Mouse (Mus musculus): Measurements from ENCODE around the gene Mrtfb.

The Mrtfb gene

GRCm38 (mm10) chr16:13400375-13400774, 144.1 kb downstream of the Mrtfb start:
- no peak for DNase-seq (ENCODE audit: low read depth, low spot score)

- DNase-seq (ENCODE audit: low read depth, low spot score): peak; percentile 88
Observed at GRCm38 (mm10) chr16:13401591-13401990, 145.3 kb downstream of the Mrtfb start.

DNA sequence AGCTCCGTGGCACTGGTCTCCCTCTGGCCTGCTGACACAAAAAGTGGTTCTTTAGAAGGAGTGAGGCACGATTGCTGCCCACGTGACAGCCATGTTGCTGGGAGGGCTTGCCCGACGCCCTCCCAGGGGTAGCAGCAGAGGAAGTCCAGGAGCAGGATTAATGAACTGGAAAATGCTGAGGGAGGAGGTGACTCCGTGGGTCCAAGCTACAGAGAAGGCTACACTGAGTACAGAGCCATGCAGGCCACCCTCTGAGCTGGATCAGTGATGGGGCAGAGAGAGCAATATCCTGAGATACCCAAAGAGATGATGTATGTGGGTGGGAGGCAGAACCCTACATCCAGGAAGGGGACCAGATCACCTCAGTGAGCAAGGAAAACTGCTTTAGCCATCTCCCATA, 148.4 kb downstream of the Mrtfb start:
- no peak for DNase-seq (ENCODE audit: low read depth, low spot score)

GRCm38 (mm10) chr16:13405403-13405802, 149.1 kb downstream of the Mrtfb start:
- DNase-seq (ENCODE audit: low read depth, low spot score): peak; percentile 45

DNA sequence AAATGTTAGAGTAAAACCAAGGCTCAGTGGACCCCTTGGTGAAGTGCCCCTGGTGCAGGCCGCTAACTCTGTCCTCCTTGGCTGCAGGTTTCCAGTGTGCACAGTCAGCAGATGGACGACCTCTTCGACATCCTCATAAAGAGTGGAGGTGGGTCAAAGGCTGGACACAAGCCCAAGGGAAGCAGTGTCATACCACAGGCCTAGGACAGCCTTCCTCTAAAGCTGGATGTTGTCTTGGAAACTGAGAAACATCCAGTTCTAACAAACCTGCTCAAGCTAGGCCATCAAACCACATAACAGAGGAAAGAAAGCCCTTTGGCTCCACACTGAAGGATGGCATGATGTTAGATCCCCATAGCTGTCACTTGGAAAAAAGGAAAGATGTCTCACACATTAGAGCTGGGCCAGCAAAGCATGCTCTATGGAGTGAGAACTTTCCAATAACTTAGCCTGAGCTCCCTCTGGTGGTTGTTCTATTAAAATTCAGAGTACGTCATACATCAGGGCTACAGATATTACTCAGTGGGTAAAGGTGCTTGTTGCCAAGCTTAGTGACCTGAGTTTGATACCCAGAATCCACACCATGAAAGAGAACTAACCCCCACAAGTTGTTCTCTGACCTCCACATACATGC, 153.4 kb downstream of the Mrtfb start:
- DNase-seq (ENCODE audit: low read depth, low spot score): peak; percentile 84

GRCm38 (mm10) chr16:13410760-13411159, 154.5 kb downstream of the Mrtfb start:
- DNase-seq (ENCODE audit: low read depth, low spot score): no peak

DNA sequence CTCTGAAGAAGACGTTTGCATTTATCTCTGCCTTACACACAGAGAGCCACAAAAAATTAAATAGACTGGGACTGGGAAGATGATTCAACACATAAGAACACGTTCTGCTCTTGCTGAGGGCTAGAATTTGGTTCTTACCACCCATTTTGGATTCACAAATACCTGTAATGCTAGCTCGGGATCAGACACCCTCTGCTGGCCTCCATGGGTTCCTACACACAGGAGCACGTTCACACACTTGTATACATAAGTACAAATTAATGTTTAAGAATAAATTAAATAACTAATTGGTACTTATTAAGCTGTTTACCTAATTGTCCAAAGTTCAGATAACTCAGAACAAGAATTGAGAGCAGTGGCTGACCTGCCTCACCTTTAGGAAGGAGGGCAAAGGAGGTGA, 155.2 kb downstream of the Mrtfb start:
- DNase-seq (ENCODE audit: low read depth, low spot score): no peak

DNA sequence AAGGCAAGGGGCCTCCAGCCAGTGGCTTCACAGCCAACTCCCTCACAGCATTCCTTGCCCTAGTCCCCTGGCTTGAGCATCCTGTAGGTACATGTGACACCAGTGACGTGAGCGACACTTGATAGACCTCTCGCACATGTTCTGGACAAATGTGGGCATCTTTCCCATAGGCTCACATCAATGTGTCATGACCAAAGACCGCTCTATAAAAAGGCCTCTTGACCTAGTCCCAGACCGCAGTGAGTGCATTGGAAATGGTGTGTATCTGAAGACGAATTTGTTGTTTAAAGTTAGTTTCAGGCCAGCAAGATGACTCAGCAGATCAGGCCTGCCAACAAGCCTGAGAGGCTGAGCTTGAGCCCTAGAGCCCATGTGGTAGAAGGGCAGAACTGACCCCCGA, 158.3 kb downstream of the Mrtfb start:
- DNase-seq (ENCODE audit: low read depth, low spot score): no peak

DNA sequence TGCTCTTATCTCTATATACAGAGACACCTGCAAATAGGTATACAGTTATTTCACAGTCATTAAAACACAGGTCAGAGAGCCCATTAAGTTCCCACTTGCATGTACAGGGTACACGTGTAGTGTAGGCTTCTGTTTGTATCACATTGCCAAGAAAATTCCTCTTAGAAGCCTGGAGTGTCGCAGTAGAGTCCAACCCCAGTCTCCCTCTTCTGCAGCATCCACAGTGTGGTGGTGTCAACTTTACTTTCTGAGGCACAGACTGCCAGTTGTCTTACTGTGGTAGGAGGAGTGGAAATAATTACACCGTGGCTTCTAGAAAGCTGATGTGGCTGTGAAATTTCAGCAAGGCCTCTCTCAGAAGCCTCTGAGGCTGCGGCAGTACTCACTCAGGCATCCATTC, 158.7 kb downstream of the Mrtfb start:
- DNase-seq (ENCODE audit: low read depth, low spot score): peak; percentile 56

DNA sequence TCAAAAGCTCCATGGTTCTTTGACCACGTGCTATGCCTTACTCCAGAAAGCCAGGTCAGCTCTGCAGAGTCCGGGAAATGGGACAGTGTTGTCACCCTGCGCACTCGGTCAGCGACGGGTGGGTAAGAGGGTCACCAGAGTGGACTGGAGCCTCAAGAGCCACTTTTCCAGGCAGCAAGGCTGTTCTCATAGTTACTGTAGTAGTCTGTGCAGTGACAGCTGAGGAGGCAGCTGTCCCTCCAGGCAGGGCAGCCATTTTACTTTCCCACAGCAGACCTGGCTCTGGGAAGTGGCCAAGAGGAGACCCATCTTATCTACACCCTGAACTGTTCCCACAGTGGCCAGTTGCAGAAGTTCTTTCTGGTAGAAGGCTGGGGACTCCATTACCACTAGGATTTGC, 159.2 kb downstream of the Mrtfb start:
- DNase-seq (ENCODE audit: low read depth, low spot score): no peak

- DNase-seq (ENCODE audit: low read depth, low spot score): peak; percentile 77
Observed at GRCm38 (mm10) chr16:13416465-13416864, 160.2 kb downstream of the Mrtfb start.

GRCm38 (mm10) chr16:13417904-13418303, 161.6 kb downstream of the Mrtfb start:
- DNase-seq (ENCODE audit: low read depth, low spot score): no peak

DNA sequence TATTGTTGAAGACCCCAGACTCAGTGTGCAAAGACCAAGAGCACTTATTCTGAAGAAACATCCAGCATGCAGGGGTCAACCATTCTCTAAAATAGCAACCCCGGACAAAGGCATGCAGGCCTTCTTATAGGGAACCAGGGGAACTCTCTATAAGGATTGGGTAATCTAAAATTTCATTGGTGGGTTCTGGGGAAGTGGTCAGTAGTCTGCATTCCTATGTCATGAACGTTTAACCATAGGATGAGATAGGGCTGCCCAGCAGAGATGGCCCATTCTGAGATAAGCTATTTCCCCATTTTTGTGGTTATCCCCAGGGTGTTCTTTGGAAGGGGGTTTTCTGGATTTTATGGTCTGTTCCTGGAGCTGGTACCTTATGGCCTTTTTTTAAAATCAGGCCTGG, 163.5 kb downstream of the Mrtfb start:
- no peak for DNase-seq (ENCODE audit: low read depth, low spot score)

- DNase-seq (ENCODE audit: low read depth, low spot score): no peak
Observed at GRCm38 (mm10) chr16:13422522-13422921, 166.2 kb downstream of the Mrtfb start.

GRCm38 (mm10) chr16:13423587-13424355, 167.5 kb downstream of the Mrtfb start:
- no peak for DNase-seq (ENCODE audit: low read depth, low spot score)

DNA sequence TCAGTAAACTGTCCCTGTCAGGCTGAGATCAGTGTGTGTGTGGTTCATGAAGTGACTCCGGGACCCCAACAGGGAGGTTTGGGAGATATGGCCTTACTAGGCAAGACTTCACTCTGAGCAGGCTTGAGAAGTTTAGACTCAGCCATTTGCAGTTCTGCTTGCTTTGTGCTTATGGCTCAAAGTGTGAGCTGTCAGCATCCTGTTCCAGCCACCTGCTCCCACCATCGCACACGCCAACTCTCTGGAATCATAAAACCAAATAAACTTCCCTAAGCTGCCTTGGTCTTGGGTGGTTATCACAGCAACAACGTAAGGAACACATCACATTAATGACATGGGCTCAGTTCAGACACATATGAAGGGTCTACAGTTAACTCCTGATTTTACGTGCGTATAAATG, 169.5 kb downstream of the Mrtfb start:
- peak; percentile 76 for DNase-seq (ENCODE audit: low read depth, low spot score)

- DNase-seq (ENCODE audit: low read depth, low spot score): peak; percentile 89
Observed at GRCm38 (mm10) chr16:13426831-13427589, 170.7 kb downstream of the Mrtfb start.

DNA sequence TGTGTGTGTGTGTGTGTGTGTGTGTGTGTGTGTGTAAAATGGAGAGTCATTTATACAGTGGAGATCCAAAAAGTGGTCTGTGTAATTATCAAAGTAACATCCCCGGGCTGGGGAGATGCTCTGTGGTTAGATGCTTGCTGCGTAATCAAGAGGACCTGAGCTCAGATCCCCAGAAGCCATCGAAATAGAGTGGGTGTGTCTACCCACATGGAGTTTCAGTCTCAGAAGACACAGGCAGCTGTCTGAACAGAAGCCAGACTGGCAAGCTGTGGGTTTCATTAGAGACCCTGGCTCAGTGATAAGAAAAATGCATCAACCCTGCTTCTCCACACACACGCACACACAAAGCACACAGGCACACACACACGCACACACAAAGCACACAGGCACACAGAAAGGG, 171.8 kb downstream of the Mrtfb start:
- DNase-seq (ENCODE audit: low read depth, low spot score): peak; percentile 47

DNA sequence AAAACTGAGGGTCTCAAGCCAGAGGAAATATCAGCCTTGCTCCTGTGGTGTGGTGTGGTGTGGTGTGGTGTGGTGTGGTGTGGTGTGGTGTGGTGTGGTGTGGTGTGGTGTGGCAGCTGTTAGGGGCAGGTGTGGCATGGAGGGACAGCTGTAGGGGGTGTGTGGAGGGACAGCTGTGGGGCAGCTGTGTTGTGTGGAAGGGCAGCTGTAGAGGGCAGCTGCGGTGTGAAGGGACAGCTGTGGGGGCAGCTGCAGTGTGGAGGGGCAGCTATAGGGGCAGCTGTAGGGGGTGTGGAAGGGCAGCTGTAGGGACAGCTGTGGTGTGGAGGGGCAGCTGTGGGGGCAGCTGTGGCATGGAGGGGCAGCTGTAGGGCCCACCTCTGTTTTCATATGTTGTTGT, 172.5 kb downstream of the Mrtfb start:
- DNase-seq (ENCODE audit: low read depth, low spot score): no peak

GRCm38 (mm10) chr16:13429921-13430606, 173.8 kb downstream of the Mrtfb start:
- DNase-seq (ENCODE audit: low read depth, low spot score): peak; percentile 53

GRCm38 (mm10) chr16:13430940-13431339, 174.7 kb downstream of the Mrtfb start:
- no peak for DNase-seq (ENCODE audit: low read depth, low spot score)

- no peak for DNase-seq (ENCODE audit: low read depth, low spot score)
Observed at GRCm38 (mm10) chr16:13435627-13436026, 179.3 kb downstream of the Mrtfb start.
